Mouse (Mus musculus) ES-Bruce4 (cell line): ENCODE measurements around the gene Ep400.

Experiments
- CTCF ChIP-seq: IDR thresholded peaks from one replicate; pipeline ENCODE4 v1.8.1; 2011; ENCODE audit warnings: low read depth, low read length
- EP300 ChIP-seq: IDR thresholded peaks from 2 replicates; pipeline ENCODE4 v1.6.1; 2011; ENCODE audit warnings: low read depth, low read length; ENCODE audit not compliant: insufficient read depth
- POLR2A ChIP-seq: IDR thresholded peaks from one replicate; pipeline ENCODE4 v1.8.1; 2011; ENCODE audit warnings: low read length; ENCODE audit not compliant: insufficient read depth

GRCm38 (mm10) chr5:110802809-110803208, 32.3 kb upstream of the Ep400 start:
- TF ChIP-seq POLR2A (no peak), CTCF (no peak), EP300 (no peak)
